Mouse (Mus musculus): ENCODE results near the gene Banp. TPM values are rescaled to one million over a fixed set of nuclear protein-coding genes. Genes with fewer than 3 reads are reported as not detected.

Gene Banp
- polyA plus RNA-seq, 1 experiment from 2014 or later, result 60.9 TPM

DNA sequence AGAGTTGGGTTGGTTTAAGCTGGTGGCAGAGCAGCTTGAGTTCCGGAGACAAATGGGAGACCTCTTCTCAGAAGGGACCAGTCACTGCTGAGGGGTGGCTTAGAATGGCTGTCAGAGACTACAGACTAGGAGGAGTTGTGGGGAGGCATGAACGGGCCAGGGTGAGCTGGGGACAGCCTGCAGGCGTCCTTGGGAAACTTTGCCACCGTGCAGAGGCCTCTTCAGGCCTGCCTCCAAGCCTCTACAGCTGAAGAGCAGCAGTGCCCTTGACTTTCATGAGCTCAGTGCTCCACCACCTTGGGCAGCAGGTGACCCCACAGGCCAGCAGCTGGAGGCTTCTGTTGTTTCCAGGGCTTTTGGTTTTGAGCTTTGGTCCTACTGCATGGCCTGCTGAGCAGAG, 49.1 kb downstream of the Banp start:
- no peaks in the 10 kb centered on the region for H3K9me3 ChIP-seq (replicated peaks)
- 88% methylated on average over 4 of the region's 4 CpGs for WGBS
- peaks cover 12% of the 10 kb centered on the region for H3K4me1 ChIP-seq
- H3K27me3 ChIP-seq, result no peaks in the 10 kb centered on the region
- no peak overlapping the region for H3K27ac ChIP-seq
- no peak overlapping the region for H3K9ac ChIP-seq
- no peak overlapping the region for H3K4me3 ChIP-seq
- ATAC-seq, result no peak
- peaks cover 89% of the 10 kb centered on the region for H3K36me3 ChIP-seq (ENCODE audit: poor library complexity, severe bottlenecking)
- no peak overlapping the region for H3K4me2 ChIP-seq

DNA sequence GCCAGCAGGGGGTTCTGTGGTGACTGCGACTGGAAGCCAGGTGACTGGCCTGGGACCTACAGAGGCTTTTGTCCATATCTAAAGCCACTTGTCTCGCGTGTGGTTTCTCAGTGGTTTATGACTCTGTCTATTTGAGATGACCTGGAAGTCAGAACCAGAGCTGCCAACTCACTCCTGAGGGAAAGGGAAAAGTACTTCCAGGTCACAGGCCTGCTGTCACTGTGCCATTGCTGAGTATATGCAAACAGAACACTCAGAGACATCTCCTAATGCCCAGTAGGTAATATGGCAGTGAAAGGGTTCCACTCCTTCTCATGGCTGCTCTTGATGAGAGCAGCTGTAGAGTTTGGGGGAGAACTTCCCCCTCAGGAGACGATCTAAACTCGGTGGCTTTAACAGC, 49.7 kb downstream of the Banp start:
- Histone ChIP-seq H3K4me2 (no peak overlapping the region), H3K9me3 (replicated peaks) (no peaks in the 10 kb centered on the region), H3K27ac (no peak overlapping the region), H3K27me3 (no peaks in the 10 kb centered on the region), H3K36me3 (ENCODE audit: poor library complexity, severe bottlenecking) (peaks cover 92% of the 10 kb centered on the region), H3K4me1 (peaks cover 18% of the 10 kb centered on the region), H3K9ac (no peak overlapping the region), H3K4me3 (no peak overlapping the region)
- WGBS, result 92% methylated on average over 5 of the region's 5 CpGs
- no peak for ATAC-seq

DNA sequence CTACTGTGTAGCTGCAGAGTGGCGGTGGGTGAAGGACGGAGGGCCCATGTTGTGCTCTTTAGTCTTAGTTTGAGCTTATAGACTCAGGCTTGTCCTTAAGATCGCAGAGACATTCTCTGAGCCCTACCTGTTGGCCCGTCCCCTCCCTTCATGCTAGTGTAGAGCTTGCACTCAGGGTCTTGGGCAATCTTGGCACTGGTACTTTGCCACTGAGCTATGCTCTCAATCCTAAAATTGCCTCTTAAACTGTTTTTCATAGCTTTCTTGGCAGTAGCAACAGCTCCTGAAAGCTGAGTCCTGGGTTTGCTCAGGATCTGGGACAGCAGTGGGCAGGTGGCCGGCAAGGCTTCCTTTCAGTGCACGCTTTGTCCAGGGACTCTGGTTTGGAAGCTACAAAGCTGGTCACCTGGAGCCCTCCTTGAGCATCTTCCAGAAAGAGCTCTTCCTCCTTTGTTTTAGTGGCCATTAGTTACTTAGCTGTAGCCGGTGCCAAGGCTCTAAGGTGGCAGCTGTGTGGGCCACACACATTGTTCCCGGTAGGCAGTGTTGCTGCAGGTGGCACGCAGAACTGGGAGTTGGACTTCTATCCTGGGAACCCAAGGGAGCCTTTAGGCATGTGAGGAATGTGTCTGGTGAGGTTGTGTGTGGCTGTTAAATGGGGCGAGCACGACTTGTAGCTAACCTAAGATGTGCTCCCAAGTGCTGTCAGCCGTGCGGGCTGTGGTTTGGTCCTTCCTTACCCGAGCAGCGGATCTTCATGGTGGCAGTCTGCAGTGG, 52.0 kb downstream of the Banp start:
- no peak for ATAC-seq
- Histone ChIP-seq H3K27me3 (no peaks in the 10 kb centered on the region), H3K4me2 (no peak overlapping the region), H3K9ac (no peak overlapping the region), H3K4me1 (peaks cover 16% of the 10 kb centered on the region), H3K27ac (no peak overlapping the region), H3K36me3 (ENCODE audit: poor library complexity, severe bottlenecking) (peaks cover 84% of the 10 kb centered on the region), H3K9me3 (replicated peaks) (no peaks in the 10 kb centered on the region), H3K4me3 (no peak overlapping the region)
- 92% methylated on average over 15 of the region's 15 CpGs for WGBS

DNA sequence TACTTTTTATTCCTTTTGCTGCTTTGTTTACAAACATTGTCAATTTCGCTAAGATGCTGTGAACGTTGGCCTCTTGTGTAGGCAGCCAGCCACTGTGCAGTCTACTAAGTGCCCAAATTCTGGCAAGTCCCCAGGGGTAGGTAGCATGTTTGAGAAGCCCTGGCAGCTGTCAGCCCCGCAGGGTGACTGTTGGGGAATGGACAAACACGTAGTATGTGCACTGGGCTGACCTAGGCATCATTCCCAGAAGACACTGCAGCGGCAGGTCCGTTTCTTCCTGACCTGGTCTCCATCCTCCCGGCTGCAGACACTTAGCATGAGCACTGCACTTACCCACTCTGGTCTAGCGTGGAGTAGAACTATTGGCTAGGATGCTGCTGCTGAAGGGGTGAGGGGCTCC, 54.1 kb downstream of the Banp start:
- no peak for ATAC-seq
- H3K9ac ChIP-seq, result no peak overlapping the region
- no peak overlapping the region for H3K4me2 ChIP-seq
- H3K4me3 ChIP-seq, result no peak overlapping the region
- no peaks in the 10 kb centered on the region for H3K27me3 ChIP-seq
- H3K4me1 ChIP-seq, result peaks cover 25% of the 10 kb centered on the region
- peak overlapping the region; percentile 40 for H3K27ac ChIP-seq
- H3K36me3 ChIP-seq (ENCODE audit: poor library complexity, severe bottlenecking), result peaks cover 83% of the 10 kb centered on the region
- H3K9me3 ChIP-seq (replicated peaks), result no peaks in the 10 kb centered on the region
- WGBS, result 85% methylated on average over 8 of the region's 8 CpGs

DNA sequence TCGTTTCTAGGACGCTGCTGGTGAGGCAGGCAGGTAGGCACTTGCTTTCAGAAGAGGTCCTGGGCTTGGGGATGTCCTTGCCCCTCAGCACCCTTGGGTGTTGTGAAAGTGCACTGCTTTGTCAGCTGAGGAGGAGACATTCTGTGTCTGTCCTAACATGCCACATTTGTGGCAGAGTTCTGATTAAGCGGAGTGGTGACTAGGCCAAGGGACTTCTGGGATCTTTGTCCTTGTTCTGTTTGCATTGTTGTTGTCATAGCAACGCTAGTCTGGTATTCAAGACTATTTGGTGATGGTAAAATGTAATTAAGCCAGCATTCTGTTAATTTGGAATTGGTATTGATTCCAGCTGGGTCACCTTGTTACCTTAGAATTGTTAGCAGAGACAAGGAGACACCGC, 54.6 kb downstream of the Banp start:
- ATAC-seq, result no peak
- Histone ChIP-seq H3K27ac (peak overlapping the region; percentile 40), H3K4me1 (peaks cover 25% of the 10 kb centered on the region), H3K27me3 (no peaks in the 10 kb centered on the region), H3K9me3 (replicated peaks) (no peaks in the 10 kb centered on the region), H3K9ac (no peak overlapping the region), H3K4me3 (no peak overlapping the region), H3K36me3 (ENCODE audit: poor library complexity, severe bottlenecking) (peaks cover 83% of the 10 kb centered on the region), H3K4me2 (no peak overlapping the region)
- WGBS, result 79% methylated on average over 5 of the region's 5 CpGs

DNA sequence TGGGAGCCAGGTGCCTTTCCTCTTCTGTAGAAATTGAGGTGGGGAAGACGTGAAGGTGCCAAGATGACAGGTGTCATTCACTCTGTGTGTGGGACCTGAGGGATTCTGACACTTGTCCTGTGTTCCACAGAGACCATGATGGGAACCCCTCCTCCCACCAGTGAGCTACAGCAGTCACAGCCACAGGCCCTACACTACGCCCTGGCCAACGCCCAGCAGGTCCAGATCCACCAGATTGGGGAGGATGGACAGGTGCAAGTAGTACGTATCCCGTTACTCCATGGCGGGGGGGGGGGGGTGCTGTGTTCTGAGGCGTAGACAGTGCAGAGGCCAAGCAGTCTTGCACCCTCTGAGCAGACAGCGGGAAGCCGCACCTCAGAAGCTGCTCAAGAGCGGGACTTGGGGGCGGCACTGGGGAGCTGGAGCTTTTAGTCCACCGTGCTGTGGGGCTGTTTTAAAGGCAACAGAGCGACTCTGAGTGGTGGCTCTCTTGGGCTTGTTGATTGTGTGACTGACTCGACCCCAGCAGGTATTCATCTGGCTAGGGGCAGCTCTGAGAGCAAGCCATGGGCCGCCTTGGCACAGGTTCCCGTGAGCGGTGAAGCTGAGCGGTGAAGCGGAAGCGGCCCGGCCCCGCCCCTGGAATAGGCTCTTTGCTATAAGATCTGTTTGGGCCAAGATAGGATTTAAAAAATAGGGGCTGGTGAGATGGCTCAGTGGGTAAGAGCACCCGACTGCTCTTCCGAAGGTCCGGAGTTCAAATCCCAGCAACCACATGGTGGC, 56.1 kb downstream of the Banp start:
- peaks cover 25% of the 10 kb centered on the region for H3K4me1 ChIP-seq
- H3K27me3 ChIP-seq, result no peaks in the 10 kb centered on the region
- H3K9me3 ChIP-seq (replicated peaks), result no peaks in the 10 kb centered on the region
- H3K9ac ChIP-seq, result no peak overlapping the region
- H3K4me3 ChIP-seq, result no peak overlapping the region
- H3K27ac ChIP-seq, result no peak overlapping the region
- no peak for ATAC-seq
- H3K36me3 ChIP-seq (ENCODE audit: poor library complexity, severe bottlenecking), result peaks cover 75% of the 10 kb centered on the region
- H3K4me2 ChIP-seq, result no peak overlapping the region
- WGBS, result 76% methylated on average over 24 of the region's 25 CpGs

DNA sequence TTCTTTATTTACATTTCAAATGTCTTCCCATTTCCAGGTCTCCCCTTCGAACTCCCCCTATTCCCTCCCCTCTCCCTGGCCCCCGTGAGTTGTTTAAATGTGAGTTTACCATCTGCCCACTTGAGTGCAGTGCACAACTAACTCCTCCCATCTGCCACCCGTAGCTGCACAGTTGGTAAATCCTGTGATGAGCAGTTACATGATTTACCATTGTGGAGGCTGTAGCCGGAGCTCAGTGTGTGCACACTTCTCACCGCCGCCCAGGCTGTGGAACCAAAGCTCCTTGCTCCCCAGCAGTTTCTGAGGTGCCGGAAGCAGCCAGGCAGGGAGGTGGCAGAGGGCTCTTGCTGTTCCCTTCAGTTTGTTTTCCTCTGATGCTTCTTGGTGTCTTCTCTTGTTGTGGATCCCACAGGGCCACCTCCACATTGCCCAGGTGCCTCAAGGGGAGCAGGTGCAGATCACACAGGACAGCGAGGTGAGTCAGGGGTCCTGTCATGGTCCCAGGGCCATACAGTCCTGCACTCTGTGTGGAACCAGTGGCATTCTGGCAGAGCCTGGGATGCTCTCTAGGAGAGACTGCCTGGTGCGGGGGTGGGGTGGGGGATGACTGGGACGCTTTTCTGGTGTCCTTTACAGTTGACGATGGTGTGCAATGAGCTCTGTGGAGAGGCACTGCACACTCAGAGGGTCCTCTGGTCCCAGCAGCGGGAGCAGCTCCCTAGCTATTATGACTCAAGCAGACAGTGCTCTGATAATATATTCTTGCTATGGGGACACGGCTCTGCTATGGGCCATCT, 57.3 kb downstream of the Banp start:
- 79% methylated on average over 13 of the region's 13 CpGs for WGBS
- H3K4me3 ChIP-seq, result peak overlapping the region; percentile 15; the same call in 1 of the 2 replicates
- no peaks in the 10 kb centered on the region for H3K27me3 ChIP-seq
- no peaks in the 10 kb centered on the region for H3K9me3 ChIP-seq (replicated peaks)
- peak overlapping the region; percentile 34 for H3K4me2 ChIP-seq
- ATAC-seq, result peak; percentile 83
- peaks cover 25% of the 10 kb centered on the region for H3K4me1 ChIP-seq
- peaks cover 66% of the 10 kb centered on the region for H3K36me3 ChIP-seq (ENCODE audit: poor library complexity, severe bottlenecking)
- H3K9ac ChIP-seq, result 0 out of 2 replicates have a peak overlapping the region, but pooled peaks have one; percentile 16
- peak overlapping the region; percentile 77 for H3K27ac ChIP-seq

DNA sequence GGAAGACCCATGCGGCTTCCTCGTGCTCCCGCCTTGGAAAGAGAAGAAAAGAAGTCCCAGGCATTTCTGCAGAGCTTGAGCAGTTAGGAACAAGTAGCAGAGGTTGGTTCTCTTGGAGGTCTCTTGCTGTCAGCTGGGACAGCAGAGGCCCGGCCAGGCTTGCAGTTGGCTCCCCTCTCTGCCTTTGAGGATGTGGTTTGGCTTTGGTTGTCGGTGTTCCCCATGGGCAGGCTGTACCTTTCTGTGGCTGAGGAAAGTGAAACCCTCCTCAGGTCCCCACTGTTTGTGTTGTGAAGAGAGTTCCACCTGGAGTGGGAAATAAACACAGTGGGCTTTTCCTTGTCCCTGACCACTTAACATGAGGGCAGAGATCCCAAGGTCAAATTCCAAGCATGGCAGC, 58.8 kb downstream of the Banp start:
- H3K4me3 ChIP-seq, result no peak overlapping the region
- H3K4me2 ChIP-seq, result no peak overlapping the region
- 95% methylated on average over 5 of the region's 5 CpGs for WGBS
- H3K4me1 ChIP-seq, result peaks cover 25% of the 10 kb centered on the region
- H3K9me3 ChIP-seq (replicated peaks), result no peaks in the 10 kb centered on the region
- peaks cover 62% of the 10 kb centered on the region for H3K36me3 ChIP-seq (ENCODE audit: poor library complexity, severe bottlenecking)
- ATAC-seq, result no peak
- H3K27me3 ChIP-seq, result no peaks in the 10 kb centered on the region
- H3K9ac ChIP-seq, result no peak overlapping the region
- no peak overlapping the region for H3K27ac ChIP-seq

DNA sequence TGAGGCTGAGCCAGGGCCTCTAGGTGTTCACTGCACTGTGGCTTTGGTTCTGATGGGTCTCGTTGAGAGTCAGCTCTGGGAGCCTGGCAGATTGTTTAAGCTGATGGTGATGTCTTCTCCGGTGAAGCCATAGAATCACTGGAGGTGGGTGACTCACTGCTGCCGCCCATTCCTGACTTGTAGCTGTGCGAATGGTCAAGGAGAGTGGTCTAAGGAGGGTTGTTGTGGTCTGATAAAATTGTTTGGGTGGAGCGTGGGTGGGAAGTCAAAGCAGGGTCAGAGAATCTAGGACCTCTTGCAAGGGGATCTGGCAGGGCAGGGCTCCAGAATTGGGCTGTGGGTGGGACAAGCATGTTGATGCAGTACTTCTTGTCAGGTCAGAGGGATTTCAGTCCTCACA, 61.1 kb downstream of the Banp start:
- Histone ChIP-seq H3K27me3 (no peaks in the 10 kb centered on the region), H3K27ac (no peak overlapping the region), H3K9me3 (replicated peaks) (no peaks in the 10 kb centered on the region), H3K4me2 (no peak overlapping the region), H3K9ac (no peak overlapping the region), H3K36me3 (ENCODE audit: poor library complexity, severe bottlenecking) (peaks cover 59% of the 10 kb centered on the region), H3K4me1 (peaks cover 16% of the 10 kb centered on the region), H3K4me3 (no peak overlapping the region)
- no peak for ATAC-seq
- 92% methylated on average over 5 of the region's 5 CpGs for WGBS

DNA sequence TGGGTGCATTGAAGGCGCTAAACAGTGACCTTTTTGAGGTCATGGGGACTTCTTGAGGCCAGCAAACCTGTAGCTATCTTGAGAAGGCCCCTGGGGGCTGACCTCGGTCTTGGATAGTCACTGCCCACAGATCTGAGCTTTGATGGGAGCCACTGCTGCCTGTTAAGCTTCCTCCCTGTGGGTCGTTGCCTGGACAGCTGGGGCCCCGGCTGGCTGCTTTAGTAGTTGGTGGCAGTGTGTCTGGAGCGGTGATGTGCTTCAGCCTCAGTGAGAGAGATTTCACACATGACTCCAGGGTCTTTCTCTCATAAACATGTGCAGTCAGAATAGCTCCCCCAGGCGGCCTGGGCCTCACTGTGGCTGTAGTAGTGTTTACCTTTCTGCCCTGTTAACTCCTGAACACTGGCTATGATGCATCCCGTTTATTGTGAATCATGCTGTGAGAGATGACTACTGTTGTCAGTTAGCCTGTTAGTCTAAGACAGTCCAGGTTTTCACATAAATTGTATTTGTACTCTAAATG, 61.6 kb downstream of the Banp start:
- Histone ChIP-seq H3K36me3 (ENCODE audit: poor library complexity, severe bottlenecking) (peaks cover 59% of the 10 kb centered on the region), H3K4me3 (no peak overlapping the region), H3K27me3 (no peaks in the 10 kb centered on the region), H3K9me3 (replicated peaks) (no peaks in the 10 kb centered on the region), H3K4me2 (no peak overlapping the region), H3K9ac (no peak overlapping the region), H3K4me1 (peaks cover 14% of the 10 kb centered on the region; the same call in 1 of the 2 replicates), H3K27ac (no peak overlapping the region)
- WGBS, result 73% methylated on average over 7 of the region's 7 CpGs
- ATAC-seq, result no peak

DNA sequence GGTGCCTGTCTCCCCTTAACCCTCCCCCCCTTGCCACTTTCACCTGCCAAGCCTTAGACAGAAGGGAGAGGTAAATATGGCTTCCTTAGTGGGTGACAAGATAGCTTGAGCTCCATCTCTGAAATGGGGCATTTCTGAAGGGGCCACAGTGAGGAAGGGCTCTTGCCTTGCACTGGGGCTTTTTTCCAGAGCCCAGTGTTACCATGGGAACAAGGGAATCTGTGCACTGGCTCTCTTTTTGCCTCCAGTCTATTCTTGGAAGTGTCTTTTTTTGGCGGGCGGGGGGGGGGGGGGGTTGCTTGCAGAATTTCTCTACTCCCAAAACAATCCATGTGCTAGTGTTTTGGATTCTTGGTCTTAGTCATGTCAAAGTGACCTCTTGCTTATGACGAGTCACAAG, 65.1 kb downstream of the Banp start:
- 78% methylated on average over 3 of the region's 3 CpGs for WGBS
- Histone ChIP-seq H3K27me3 (no peaks in the 10 kb centered on the region), H3K9me3 (replicated peaks) (no peaks in the 10 kb centered on the region), H3K36me3 (ENCODE audit: poor library complexity, severe bottlenecking) (peaks cover 57% of the 10 kb centered on the region), H3K9ac (no peak overlapping the region), H3K4me1 (0 out of 2 replicates have a peak, but pooled peaks cover 5% of the 10 kb centered on the region), H3K27ac (no peak overlapping the region), H3K4me2 (no peak overlapping the region), H3K4me3 (no peak overlapping the region)
- no peak for ATAC-seq

Measured in forebrain, embryonic 13.5 days (tissue).